Mouse (Mus musculus) liver, postnatal 0 days (tissue): Measurements from ENCODE around the gene Ttc39b. TPM values are rescaled to one million over a fixed set of nuclear protein-coding genes. Genes with fewer than 3 reads are reported as not detected.

Experiments used
- ATAC-seq: fragments of 200-750 bp; cut with Nextera tagmentation; 2 replicates; pipeline ENCODE4 v1.8.0; 2017; ENCODE audit warnings: mild to moderate bottlenecking, moderate library complexity
- DNase-seq: peaks from one replicate; pipeline ENCODE4 v3.0.0-alpha.2; 2016
- H3K27ac ChIP-seq: fragments of 300-500 bp; sonication (generic); 2 replicates; pipeline ENCODE4 v1.5.1; 2014; ENCODE audit warnings: antibody characterized with exemption, moderate library complexity, mild to moderate bottlenecking, low read depth
- H3K27me3 ChIP-seq: fragments of 300-500 bp; sonication (generic); 2 replicates; pipeline ENCODE4 v1.6.1; 2014; ENCODE audit warnings: low read length, control low read depth, mixed read lengths; ENCODE audit not compliant: insufficient read depth
- H3K36me3 ChIP-seq: fragments of 300-500 bp; sonication (generic); replicated peaks from 2 replicates; pipeline ENCODE4 v1.6.1; 2014; ENCODE audit warnings: mild to moderate bottlenecking, control low read depth, low read length, moderate library complexity, mixed read lengths; ENCODE audit not compliant: insufficient read depth
- H3K4me1 ChIP-seq: fragments of 300-500 bp; sonication (generic); 2 replicates; pipeline ENCODE4 v1.6.1; 2014; ENCODE audit warnings: antibody characterized with exemption, mild to moderate bottlenecking, control low read depth; ENCODE audit not compliant: insufficient read depth
- H3K4me2 ChIP-seq: fragments of 300-500 bp; sonication (generic); 2 replicates; pipeline ENCODE4 v1.6.1; 2014; ENCODE audit warnings: low read depth, mild to moderate bottlenecking, low read length, moderate library complexity, mixed read lengths
- H3K4me3 ChIP-seq: fragments of 300-500 bp; sonication (generic); 2 replicates; pipeline ENCODE4 v1.5.1; 2014; ENCODE audit warnings: low read depth, low read length
- H3K9ac ChIP-seq: fragments of 300-500 bp; sonication (generic); replicated peaks from 2 replicates; pipeline ENCODE4 v1.6.1; 2014; ENCODE audit warnings: mild to moderate bottlenecking, moderate library complexity
- H3K9me3 ChIP-seq: fragments of 300-500 bp; sonication (generic); 2 replicates; pipeline ENCODE4 v1.6.1; 2016; ENCODE audit warnings: mild to moderate bottlenecking, control low read depth, low read length, mixed read lengths
- CTCF ChIP-seq: sonication (generic); IDR thresholded peaks from 2 replicates; pipeline ENCODE4 v1.5.1; 2016; ENCODE audit warnings: antibody characterized with exemption, low read depth
- EP300 ChIP-seq: IDR thresholded peaks from 2 replicates; pipeline ENCODE4 v1.6.1; 2016; ENCODE audit warnings: antibody characterized with exemption, low read depth, mild to moderate bottlenecking
- WGBS: fragments of 180-500 bp; shearing (Covaris S2); extraction: QIAGEN DNeasy Blood & Tissue Kit; methylation state at CpG from one replicate; pipeline ENCODE4 v1.1.7; 2014; ENCODE audit not compliant: insufficient replicate concordance; 5-methylcytosine and 5-hydroxymethylcytosine counted together
- polyA plus RNA-seq: library from polyadenylated mRNA; unstranded; fragments of >200 nt; fragmentation: Nextera tagmentation; extraction: Ambion mirVana; gene quantifications from 2 replicates; pipeline ENCODE4 v1.2.1, GENCODE M21; 2015

Gene Ttc39b
- polyA plus RNA-seq, 1 experiment from 2014 or later = 3.0 TPM

GRCm38 (mm10) chr4:83307686-83308469, 16.2 kb downstream of the Ttc39b start:
- Histone ChIP-seq H3K9me3 (no peaks in the 10 kb centered on the region), H3K36me3 (no peaks in the 10 kb centered on the region), H3K9ac (no peak overlapping the region), H3K27me3 (no peaks in the 10 kb centered on the region), H3K4me2 (no peak overlapping the region), H3K27ac (no peak overlapping the region), H3K4me3 (no peak overlapping the region), H3K4me1 (no peaks in the 10 kb centered on the region)
- WGBS = 64% methylated on average over 12 of the region's 12 CpGs
- ATAC-seq (no peak), DNase-seq (no peak)
- TF ChIP-seq EP300 (no peak), CTCF (no peak)

GRCm38 (mm10) chr4:83306879-83307278, 17.2 kb downstream of the Ttc39b start:
- H3K27me3 ChIP-seq = no peaks in the 10 kb centered on the region
- no peak overlapping the region for H3K4me2 ChIP-seq
- 72% methylated on average over 7 of the region's 7 CpGs for WGBS
- TF ChIP-seq CTCF = no peak
- no peaks in the 10 kb centered on the region for H3K36me3 ChIP-seq
- no peaks in the 10 kb centered on the region for H3K9me3 ChIP-seq
- DNase-seq (no peak), ATAC-seq (no peak)
- H3K9ac ChIP-seq = no peak overlapping the region
- H3K4me3 ChIP-seq = no peak overlapping the region
- no peak overlapping the region for H3K27ac ChIP-seq
- no peaks in the 10 kb centered on the region for H3K4me1 ChIP-seq

DNA sequence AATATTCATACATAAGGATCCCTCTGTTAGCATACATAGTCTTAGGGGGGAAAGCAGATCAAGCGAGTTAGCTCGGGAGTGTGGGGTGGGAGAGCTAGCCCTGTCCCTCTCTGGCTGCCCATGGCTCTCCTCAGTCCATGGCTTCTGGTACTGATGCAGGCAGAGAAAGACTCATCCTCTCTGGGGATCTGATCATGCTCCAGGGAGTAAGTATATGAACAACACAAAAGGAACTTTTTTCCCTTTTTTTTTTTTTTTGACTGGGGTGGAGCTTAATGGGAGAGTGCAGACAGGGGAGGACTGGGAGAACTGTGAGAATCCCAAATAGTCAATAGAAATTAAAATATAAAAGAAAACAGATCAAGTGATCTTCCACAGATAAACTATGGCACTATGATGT, 19.0 kb downstream of the Ttc39b start:
- TF ChIP-seq EP300 (no peak), CTCF (no peak)
- 72% methylated on average over 2 of the region's 2 CpGs for WGBS
- no peaks in the 10 kb centered on the region for H3K27me3 ChIP-seq
- no peak for ATAC-seq
- no peaks in the 10 kb centered on the region for H3K36me3 ChIP-seq
- no peak overlapping the region for H3K9ac ChIP-seq
- no peak overlapping the region for H3K4me3 ChIP-seq
- DNase-seq = no peak
- no peak overlapping the region for H3K4me2 ChIP-seq
- H3K4me1 ChIP-seq = no peaks in the 10 kb centered on the region
- H3K9me3 ChIP-seq = no peaks in the 10 kb centered on the region
- no peak overlapping the region for H3K27ac ChIP-seq

- no peaks in the 10 kb centered on the region for H3K27me3 ChIP-seq
- H3K36me3 ChIP-seq = no peaks in the 10 kb centered on the region
- no peak overlapping the region for H3K9ac ChIP-seq
- H3K27ac ChIP-seq = no peak overlapping the region
- WGBS = 31% methylated on average over 13 of the region's 13 CpGs
- H3K4me2 ChIP-seq = peak overlapping the region; percentile 61
- no peaks in the 10 kb centered on the region for H3K4me1 ChIP-seq
- no peaks in the 10 kb centered on the region for H3K9me3 ChIP-seq
- ATAC-seq = peak; percentile 33; the same call in 1 of the 2 replicates
- peak; percentile 53 for DNase-seq
- peak; percentile 79 for TF ChIP-seq CTCF
- no peak for TF ChIP-seq EP300
- peak overlapping the region; percentile 25; the same call in 1 of the 2 replicates for H3K4me3 ChIP-seq
These were observed 20.9 kb downstream of the Ttc39b start for GRCm38 (mm10) chr4:83302887-83303827.

DNA sequence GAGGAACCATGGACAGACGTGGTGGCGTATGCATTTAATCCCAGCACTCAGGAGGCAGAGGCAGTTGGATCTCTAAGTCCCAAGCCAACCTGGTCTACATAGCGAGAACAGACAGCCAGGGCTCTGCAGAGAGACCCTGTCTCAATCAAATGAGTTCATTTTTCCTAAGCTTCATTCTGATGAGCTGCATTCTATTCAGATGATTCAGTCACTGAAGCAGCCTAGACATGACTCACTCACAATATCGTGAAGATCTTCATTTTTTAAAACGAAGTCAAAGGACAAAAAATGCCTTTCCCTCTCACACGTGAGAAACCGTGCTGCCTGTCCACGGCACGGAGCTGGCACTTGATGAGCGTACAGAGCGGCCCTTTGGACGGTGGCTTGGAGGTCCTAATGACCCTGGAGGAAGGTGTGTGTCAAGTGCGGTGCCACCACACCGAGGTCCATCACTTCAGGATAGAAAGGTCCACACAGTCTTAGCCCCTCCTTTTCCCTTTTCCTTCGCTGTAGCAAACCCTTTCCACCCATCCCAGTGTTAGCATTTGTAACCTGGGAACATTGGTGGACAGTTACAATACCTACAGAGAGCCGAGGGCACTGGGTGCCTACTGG, 21.8 kb downstream of the Ttc39b start:
- H3K4me3 ChIP-seq = no peak overlapping the region
- WGBS = 82% methylated on average over 16 of the region's 16 CpGs
- H3K36me3 ChIP-seq = no peaks in the 10 kb centered on the region
- H3K27me3 ChIP-seq = no peaks in the 10 kb centered on the region
- H3K4me2 ChIP-seq = no peak overlapping the region
- TF ChIP-seq EP300 (no peak), CTCF (no peak)
- H3K4me1 ChIP-seq = no peaks in the 10 kb centered on the region
- ATAC-seq (no peak), DNase-seq (no peak)
- H3K27ac ChIP-seq = no peak overlapping the region
- H3K9ac ChIP-seq = no peak overlapping the region
- no peaks in the 10 kb centered on the region for H3K9me3 ChIP-seq

- WGBS = 81% methylated on average over 1 of the region's 1 CpGs
- Histone ChIP-seq H3K27me3 (no peaks in the 10 kb centered on the region), H3K4me2 (no peak overlapping the region), H3K4me3 (no peak overlapping the region), H3K9me3 (no peaks in the 10 kb centered on the region), H3K36me3 (no peaks in the 10 kb centered on the region), H3K27ac (no peak overlapping the region), H3K9ac (no peak overlapping the region), H3K4me1 (no peaks in the 10 kb centered on the region)
- ATAC-seq (no peak), DNase-seq (no peak)
- TF ChIP-seq CTCF = no peak
- TF ChIP-seq EP300 = no peak
These were observed 22.3 kb downstream of the Ttc39b start for GRCm38 (mm10) chr4:83301713-83302112.
